Mouse (Mus musculus) embryo, embryonic 10 days (tissue): ENCODE data around the gene Lingo2.

ENCODE experiments used
- DNase-seq: peaks from one replicate; pipeline ENCODE4 v3.0.0-alpha.2; 2015; ENCODE audit warnings: low spot score

Lingo2 gene

DNA sequence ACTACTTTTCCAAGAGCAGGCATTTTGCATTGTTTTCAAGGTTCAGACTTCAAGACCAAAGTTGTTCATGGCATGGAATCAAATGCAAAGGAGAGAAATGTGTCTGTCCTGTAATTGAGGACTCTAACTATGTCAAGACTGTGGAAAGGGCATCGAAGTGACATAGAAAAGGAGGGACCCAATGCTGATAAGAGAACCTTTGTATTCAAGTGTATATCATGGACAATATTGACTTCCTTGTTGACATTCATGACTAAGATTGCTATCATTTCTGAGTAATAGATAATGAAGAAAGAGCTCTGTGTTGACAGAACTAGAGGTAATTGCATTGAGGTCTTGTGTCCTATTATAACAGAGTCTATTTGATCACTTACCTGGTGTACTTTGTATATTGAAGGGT is 390.6 kb downstream of the Lingo2 start:
- no peak for DNase-seq

DNA sequence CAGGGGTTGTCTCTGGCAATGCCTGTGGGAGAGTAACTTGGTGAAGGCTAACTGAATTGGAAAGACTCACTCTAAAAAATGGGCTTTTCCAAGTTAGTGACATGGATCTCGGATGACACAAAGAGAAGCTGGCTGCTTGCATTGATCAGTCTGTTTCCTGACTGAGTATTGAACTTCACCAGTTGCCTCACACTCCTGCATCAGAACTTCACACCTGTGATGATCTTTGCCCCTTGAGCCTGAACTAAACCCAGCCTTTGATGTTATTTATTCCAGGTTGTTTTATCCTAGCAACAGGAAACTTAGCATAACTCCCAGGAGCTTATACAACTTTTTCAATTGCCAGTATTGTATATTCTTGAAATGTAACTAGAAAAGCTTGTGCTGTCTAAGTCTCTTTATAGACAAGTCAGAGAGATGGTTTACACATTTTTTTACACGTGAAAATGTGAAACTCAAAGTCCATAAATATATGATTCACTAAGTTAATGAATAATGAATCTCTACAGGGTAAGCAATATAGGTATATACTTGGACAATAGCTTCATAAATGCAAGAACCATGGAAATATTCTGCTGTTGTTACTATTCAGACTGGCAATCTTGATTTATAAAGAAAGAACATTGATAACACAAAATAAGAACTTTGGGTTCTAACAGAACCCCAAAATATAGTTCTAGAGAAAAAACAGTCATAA is 410.7 kb downstream of the Lingo2 start:
- DNase-seq, result no peak

DNA sequence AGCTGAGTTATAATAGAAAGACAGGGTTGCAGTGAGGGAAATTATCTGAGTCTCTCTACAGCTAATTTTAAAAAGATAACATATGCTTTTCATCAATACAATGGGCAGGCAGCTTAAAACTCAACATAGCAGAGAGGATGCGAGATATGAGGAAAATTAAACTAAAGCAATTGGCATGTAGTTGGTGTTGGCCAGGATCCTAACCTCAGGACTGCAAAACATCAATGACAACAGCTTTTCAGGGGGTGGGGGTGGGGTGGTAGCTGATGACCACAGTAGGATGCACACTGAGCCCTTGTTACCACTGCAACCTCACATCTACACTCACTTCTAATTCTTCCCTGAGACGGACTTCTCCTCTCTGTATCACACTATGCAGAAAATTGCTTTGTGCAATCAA is 417.7 kb downstream of the Lingo2 start:
- no peak for DNase-seq

DNA sequence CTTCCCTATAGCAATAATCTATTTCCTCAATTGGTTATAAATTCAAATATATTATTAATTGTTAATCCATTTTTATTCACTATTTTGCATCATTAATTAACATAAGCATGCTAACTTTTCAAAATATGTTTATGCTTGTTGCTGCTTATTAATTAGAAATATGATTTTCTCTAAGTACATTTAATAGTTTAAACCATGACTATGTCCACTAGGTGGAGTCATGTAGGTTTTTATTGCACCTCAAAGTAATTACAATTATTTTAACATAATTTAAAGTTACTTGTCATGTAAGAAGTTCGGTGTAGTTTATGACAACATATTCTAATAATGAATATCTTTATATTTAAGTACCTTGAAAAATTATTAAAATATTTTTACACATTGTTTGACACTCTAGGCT is 461.3 kb downstream of the Lingo2 start:
- DNase-seq, result no peak

DNA sequence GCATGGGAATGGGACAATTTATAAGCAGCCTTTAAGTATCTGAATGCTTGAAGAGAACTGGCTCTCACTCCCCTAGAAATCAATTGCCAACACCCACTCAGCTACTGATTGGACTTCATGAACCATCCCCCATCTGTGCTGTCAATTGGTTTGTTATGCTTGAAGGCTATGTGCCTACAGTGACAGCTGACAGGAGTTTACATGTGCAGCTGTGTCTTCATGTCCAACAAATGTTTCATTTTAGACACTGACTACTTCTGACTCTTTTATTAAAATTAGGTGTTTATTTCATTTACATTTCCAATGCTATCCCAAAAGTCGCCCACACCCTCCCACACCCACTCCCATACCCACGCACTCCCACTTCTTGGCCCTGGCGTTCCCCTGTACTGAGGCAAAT is 516.3 kb downstream of the Lingo2 start:
- no peak for DNase-seq

DNA sequence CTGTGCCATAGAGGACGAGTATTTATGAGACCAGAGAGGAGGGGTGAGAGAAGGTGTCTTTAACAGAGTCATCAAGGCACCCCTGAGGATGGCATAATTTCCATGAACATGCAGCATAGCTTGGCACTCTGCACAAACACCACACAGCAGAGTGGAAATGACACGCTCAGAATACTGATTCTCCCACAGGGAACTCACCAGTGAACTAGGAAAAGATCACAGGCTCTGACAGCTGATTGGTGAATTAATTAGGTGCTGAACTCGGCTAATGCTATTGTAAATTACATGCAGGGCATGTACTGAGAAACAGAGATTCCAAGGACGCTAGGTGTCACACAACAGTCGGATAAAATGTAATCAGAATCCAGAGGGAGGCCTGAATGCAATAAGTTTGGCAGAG is 525.4 kb downstream of the Lingo2 start:
- no peak for DNase-seq

DNA sequence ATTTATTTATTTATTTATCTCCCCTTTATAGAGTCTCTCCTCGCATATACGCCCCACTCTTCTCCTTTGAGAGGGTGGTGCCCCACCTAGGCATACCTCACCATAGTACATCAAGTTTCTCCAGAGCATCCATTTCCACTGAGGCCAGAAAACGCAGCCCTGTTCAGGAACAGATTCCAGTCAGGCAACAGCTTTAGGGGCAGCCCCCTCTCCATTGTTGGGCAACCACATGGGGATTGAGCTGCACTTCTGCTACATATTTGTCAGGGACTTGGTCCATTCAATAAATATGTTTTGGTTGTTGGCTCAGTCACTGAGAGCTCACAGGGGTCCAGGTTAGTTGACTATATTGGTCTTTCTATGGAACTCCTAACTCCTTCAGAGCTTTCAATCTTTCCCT is 544.2 kb downstream of the Lingo2 start:
- DNase-seq, result no peak

DNA sequence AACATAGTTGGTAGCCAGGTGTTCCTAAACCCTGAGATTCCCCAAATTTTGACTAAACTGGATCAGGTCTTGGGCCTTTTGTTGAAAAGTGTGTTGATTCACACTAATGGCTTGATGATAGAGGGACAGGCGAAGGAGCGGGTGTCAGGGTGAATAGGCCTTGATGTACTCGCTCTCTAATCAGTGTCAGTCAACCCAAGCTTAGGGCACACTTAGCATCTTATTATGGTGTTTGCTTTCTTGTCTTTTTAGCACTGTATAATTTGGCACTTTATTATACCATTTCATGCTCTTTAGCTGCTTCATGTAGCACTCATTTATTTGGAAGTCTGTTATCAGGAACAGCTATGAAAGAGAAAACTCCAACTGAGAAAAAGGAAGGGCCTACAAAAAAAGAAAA is 582.6 kb downstream of the Lingo2 start:
- DNase-seq, result no peak

DNA sequence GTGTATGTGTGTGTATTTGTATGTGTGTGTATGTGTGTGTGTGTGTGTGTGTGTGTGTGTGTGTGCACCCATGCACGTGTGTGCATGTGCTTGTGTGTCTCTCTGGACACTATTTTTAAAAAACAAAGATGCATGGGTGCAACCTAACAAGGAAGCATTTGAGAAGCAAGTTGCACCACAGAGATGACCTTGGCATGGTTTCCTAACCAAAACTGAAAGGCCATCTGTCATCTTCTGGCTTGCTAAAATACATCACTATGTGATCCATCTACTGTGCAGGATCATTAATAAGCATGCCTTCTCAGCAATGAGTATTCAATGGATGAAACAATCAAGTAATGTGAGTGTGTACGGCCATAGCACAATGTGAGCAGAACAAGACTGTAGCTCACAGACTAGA is 597.1 kb downstream of the Lingo2 start:
- DNase-seq, result no peak

DNA sequence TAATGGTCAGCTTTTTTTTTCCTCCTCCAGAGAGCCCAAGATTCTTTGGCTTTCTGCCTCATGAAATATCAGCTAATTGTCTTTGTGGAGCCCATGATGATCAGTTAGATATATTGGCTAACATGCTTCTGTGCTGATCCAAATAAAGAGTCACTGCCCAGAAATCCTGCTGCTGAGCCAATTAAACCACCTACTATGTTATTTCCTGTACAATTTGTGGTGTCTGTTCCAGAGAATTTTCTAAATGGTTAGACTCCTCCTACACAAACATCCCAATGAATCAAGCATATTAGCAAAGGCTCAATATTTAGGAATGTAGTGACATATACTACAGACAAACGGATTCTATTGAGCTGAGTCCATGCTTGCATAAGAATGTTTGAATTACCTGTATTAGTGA is 619.8 kb downstream of the Lingo2 start:
- DNase-seq, result no peak

DNA sequence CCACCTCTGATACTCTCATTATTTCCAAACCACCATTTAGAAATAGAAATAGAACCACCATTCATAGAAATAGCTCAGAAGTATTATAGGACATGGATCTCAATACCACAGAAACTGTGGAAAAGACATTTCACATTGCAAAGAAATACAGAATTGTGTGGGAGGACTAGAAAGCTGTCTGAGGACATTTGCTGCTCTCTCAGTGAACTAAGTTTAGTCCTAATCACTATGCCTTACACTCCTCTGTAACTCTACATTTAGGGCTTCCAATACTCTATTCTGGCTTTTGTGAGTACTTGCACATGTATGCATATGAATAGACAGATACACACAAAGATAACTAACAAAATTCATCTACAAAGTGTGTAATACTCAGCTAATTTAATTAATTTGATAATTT is 625.9 kb downstream of the Lingo2 start:
- no peak for DNase-seq

DNA sequence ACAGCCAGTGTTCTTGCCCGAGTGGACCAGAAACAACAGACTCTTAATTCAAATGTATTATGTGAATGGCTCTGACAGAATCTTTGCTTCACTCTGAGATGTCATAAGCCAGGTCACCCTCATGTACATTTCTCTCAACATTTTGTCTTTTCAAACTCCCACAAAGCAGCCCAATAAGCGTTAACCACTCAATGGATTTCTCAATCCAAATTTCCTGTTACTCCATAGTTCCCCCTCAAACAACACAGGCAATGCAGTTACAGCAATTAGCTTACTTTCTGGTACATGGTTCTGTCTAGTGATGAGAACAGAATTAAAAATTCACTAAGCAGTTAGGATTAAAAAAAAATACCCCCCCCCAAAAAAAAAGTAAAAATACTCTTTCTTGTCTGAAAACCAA is 638.5 kb downstream of the Lingo2 start:
- DNase-seq, result no peak

DNA sequence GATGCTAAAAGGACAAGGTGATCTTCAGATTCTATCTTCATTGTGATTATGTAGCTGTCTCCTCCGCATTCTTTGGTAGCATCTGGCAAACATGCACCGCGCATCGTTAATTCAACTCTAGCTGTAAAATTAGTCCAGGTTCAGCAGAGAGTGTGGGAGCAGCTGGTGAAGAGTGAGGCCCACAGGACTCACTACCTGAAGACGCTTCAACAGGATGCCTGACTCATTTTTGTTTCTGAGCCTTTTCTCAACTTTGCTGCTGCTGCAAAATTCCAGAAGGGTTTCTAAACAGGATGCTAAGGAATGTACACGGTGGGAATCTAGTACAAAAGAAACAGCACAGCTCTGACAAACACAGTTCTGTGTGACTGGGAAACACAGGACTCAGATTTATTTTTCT is 640.1 kb downstream of the Lingo2 start:
- no peak for DNase-seq

DNA sequence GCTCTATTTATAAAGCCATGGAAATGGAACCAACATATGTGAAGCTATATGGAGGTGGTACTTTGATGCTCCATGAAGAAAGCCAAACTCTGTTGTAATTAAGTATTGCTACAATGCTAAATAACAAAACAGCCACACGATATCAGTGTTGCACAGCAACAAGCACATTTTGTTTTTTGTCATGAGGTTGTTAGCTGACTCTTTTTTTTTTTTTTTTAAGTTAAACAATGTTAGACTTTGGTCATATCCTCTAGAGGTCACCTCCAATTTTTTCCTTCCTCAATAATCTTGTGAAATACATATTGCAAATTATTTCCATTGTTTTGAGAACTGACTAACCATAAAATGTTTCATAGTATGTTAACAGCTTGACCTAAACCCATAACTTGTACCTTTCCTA is 646.3 kb downstream of the Lingo2 start:
- no peak for DNase-seq

DNA sequence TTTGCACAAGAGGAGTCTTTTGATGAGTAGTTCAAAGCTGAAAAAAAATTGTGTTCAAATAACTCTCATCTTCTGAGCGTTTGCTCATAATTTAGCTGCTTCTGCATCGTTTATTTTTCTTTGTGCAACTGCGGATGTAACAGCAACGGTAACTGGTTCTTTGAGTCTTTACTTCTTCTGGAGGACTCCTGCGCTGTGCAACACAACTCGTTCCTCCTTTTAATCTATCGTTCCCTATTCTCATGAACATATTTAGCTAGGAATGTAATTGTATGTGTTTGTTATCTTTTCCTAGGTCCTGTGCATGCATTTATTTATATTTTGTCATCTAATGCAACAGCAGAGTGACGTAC is 661.9 kb downstream of the Lingo2 start:
- DNase-seq, result no peak

DNA sequence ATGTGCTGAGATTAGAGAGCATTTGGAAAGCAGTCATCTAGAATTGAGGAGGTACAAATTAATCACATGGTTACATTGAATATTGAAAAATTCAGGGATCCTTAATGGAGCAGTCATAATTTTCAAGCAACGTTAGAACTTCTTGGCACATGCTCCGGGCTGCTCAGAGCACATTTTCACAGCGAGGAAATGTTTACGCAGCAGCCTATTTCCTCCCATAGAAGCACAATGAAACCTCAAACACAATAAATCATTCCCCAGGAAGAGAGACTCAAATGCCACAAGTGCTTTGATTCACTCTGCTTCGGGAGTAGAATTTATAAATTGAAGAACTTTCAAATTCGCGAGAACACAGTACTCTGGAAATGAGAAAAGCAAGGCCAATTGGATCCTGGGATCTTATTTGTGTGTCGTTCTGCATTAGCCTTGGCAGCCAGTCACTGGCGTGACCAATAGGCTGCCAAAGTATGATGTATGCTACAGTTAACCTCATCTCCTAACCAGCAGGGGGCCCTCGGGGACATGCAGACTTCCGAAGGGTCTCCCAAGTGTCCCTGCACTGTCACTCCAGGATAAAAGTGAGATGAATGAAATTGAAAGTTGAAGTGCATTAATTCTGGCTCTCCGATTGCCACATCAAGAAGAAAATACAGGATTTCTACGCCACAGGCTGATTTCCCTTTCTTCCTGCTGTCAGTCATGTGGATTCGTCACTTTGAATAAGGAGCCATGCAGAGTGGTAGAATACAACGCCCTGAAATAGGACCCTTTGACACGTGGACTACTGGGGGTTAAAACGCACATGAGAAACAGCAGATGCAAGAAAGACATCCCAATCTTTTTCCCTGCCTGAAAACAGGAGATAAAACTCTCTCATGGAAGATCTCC is 662.5 kb downstream of the Lingo2 start:
- DNase-seq, result peak; percentile 68

DNA sequence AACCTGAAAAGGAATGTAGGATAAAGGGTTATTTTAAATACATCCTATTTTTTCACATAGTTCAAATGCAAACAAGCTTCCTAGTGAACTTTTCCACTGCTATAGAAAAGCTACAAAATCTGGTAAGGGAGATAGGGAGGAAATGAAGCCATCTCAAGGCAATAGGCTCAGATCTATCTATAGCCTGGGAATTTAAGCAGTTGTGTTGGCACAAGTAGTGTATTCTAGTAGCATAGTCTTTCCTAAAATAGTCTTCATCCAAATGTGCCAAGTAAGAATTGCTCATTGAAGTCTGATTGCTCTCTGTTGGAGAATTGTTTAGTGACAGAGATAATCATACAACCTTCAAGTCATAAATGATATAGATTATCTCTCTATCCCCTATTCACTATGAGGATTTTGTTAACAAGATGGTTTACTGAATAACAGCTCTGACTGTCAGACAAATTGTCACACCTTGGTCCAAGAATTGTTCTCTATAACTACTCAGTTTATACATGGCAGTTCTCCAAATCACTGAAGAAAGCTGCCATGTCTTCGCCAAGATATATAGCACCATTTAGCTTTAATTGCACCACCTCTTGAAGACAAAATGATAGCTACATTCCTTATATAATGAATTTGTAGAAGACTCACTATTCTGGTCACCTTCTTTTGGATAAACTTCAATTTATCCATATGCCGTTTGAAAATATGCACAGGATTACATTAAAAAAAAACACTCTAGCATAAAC is 688.9 kb downstream of the Lingo2 start:
- no peak for DNase-seq

DNA sequence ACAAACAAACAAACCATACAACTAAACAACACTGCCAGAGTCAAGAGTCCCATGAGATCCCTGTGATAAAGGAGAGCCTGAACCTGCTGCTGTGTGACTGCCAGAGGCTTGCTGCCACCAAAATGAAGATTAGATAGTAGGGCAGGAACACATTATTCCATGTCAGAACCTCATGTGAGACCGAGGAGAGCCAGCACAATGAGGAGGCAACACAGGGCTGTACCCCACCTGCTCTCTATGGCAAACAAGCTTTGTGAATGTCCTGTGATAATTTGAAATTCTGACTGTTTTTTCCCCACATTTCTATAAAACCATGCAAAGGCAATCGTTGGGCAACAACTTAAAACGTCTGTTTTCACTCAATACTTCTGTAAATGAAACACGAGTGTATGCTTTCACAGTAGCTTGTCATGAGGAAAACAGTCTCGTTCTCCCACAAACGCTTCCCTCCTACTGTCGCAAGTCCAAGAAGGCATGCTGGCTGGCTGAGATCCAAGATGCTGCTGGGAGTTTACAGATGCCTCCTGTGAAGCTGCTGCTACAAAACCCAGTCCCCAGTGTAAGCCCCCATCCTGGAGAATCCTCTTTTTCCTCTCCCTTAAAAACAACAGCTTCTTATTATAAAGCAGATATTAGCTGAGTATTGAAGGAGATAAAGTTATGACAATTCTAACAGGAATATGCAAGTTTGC is 765.2 kb downstream of the Lingo2 start:
- no peak for DNase-seq

DNA sequence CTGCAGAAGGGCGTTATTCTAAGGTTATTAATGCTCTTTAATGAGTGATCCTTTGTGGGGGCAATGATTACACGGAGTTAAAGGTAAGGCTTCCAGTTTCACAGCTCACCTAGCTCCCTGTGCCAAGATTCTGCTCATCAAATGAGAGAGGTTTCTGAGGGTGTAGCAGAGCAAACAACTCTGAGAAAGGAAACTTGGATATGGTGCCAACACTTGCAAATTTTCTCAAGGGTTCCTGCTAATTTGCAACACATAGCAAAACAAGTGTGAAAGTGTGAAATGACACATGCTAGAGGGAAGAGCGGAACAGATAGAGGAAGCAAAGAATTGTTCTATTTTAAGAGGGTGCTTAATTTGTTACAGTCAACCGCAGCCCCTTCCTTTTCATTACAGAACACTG is 767.9 kb downstream of the Lingo2 start:
- no peak for DNase-seq

DNA sequence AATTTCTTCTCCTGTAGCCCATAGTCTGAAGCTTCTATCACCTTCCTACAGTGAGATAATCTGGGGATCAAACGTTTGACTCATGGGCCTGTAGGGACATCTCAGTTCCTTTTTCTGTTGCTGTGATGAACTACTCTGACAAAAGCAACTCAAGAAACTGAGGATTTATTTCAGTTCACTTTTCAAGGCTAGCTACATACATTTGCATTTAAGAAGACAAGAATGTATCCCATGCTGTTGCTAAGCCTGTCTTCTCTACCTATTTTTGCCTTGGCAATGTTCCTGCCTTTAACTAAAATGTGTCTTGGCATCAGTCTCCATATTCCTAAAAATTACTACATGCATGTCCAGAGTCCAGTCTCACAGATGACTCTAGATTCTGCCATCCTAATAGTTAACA is 781.4 kb downstream of the Lingo2 start:
- DNase-seq, result no peak

DNA sequence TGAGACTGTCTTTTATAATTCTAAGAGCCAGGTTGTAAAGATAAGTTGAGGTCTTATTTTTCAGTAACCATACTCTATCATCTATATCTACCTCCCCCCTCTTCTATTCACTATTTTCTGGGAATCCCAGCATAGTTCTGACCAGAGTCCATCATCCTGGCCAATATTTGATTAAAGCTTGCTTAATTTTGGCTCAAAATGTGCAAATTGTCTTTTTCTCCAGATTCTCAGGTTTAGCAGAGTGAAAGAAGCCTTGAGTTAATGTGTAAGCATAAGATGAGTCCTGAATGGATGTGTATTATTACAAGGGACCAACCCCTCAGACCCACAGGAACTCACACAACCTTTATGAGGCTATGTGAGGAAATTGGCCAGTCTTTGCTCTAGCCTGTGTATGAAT is 820.2 kb downstream of the Lingo2 start:
- DNase-seq, result no peak

DNA sequence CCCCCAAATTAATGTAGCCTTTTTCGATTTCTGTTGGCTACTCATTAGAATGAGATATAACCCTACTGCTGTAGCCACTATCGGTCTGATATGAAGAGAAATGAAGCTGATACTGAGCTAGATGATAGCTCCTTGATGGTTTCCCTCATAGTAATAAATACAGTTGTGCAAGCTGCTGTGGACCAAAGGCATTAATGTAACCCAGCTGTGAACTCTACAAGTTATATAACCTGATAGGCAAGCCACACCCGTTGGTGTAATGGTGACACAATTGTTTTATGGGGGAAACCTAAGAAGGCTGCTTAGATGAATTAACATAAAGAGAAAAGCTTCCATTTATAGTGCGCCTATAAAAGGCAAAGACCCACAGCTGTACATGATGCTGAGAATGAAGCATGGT is 856.1 kb downstream of the Lingo2 start:
- DNase-seq, result no peak
